14 mouse cellular contexts compared by ENCODE assay signal in the genomic region with DNA sequence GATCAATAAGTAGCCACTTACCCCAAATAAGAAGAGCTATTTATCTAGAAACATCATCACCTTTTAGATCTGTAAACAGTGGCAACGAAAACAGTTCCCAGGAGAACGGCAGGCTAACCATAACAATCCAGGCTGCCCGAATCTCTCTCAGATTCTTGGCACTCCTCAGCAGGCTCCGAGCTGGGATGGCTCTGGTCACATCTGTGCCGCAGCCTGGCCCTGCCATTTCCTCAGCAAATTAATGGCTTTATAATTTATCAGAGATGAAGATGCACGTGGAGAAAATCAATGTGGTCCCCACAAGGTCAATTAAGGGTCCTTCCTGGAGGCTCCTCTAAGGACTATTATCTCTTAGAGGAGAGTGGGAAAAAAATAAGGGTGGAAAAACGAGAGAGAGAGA. TPM values are rescaled to one million over a fixed set of nuclear protein-coding genes. Genes with fewer than 3 reads are reported as not detected.
"Had no signal": no experiment of that assay in that cellular context is flagged by ENCODE, and none has a peak within 500 bp of the region (broad histone marks: within the 10 kb centered on the region; RNA-seq: fewer than 3 reads in every experiment).

No protein-coding gene starts in this region.

- H3K27ac ChIP-seq: limb, embryonic 10.5 days; liver, embryonic 15.5 days; lung, embryonic 15.5 days; stomach, embryonic 15.5 days had no signal

- H3K36me3 ChIP-seq: limb, embryonic 10.5 days; lung, embryonic 15.5 days; stomach, embryonic 15.5 days had no signal

- H3K4me2 ChIP-seq: liver, embryonic 11.5 days; liver, embryonic 15.5 days; lung, embryonic 15.5 days; stomach, embryonic 15.5 days had no signal

- H3K27me3 ChIP-seq: liver, embryonic 15.5 days had no signal

- ATAC-seq: intestine, postnatal 0 days had no signal

- H3K4me1 ChIP-seq: liver, embryonic 15.5 days had no signal

- H3K9ac ChIP-seq: liver, embryonic 15.5 days; lung, embryonic 15.5 days; stomach, embryonic 15.5 days had no signal

- H3K4me3 ChIP-seq: limb, embryonic 10.5 days; liver, embryonic 15.5 days; lung, embryonic 15.5 days; stomach, embryonic 15.5 days had no signal

- H3K9me3 ChIP-seq: limb, embryonic 10.5 days; liver, embryonic 15.5 days; lung, embryonic 15.5 days; stomach, embryonic 15.5 days had no signal

- DNase-seq: kidney, adult 8-10 months; kidney, postnatal 25 days; lung, postnatal 14 days; midbrain, embryonic 14.5 days; thymus, adult 2 months; thymus, postnatal 25 days had no signal

RNA-seq across cellular contexts. Expression of a gene that starts 16.2 kb away (rescaled TPM):
- total RNA-seq: megakaryocyte-erythroid progenitor cell, adult 5-6 weeks; monocyte, adult 5-6 weeks had no signal
